Mouse (Mus musculus) kidney, embryonic 16.5 days (tissue): ENCODE data around the gene Rrp8. TPM values are rescaled to one million over a fixed set of nuclear protein-coding genes. Genes with fewer than 3 reads are reported as not detected.
"Not testable (repeated sequence)": the region's sequence is repeated elsewhere in the genome, so short reads cannot be mapped to it uniquely, and the experiment has no call there.

Experiments
- ATAC-seq: fragments of 200-750 bp; cut with Nextera tagmentation; 2 replicates; pipeline ENCODE4 v1.8.0; 2017; ENCODE audit warnings: moderate TSS enrichment; ENCODE audit not compliant: low FRiP score, low TSS enrichment
- H3K27ac ChIP-seq: fragments of 300-500 bp; sonication (generic); 2 replicates; pipeline ENCODE4 v1.5.1; 2014; ENCODE audit warnings: low read length
- H3K27me3 ChIP-seq: fragments of 300-500 bp; sonication (generic); 2 replicates; pipeline ENCODE4 v1.6.1; 2014; ENCODE audit warnings: low read length, control low read depth, mixed read lengths; ENCODE audit not compliant: insufficient read depth
- H3K36me3 ChIP-seq: fragments of 300-500 bp; sonication (generic); 2 replicates; pipeline ENCODE4 v1.6.1; 2014; ENCODE audit warnings: low read length, control low read depth, mixed read lengths; ENCODE audit not compliant: insufficient read depth
- H3K4me1 ChIP-seq: fragments of 300-500 bp; sonication (generic); 2 replicates; pipeline ENCODE4 v1.6.1; 2014; ENCODE audit warnings: low read length, control low read depth, mixed read lengths; ENCODE audit not compliant: insufficient read depth
- H3K4me2 ChIP-seq: fragments of 300-500 bp; sonication (generic); replicated peaks from 2 replicates; pipeline ENCODE4 v1.6.1; 2014; ENCODE audit warnings: low read depth, low read length
- H3K4me3 ChIP-seq: fragments of 300-500 bp; sonication (generic); 2 replicates; pipeline ENCODE4 v1.5.1; 2014; ENCODE audit warnings: mild to moderate bottlenecking, low read length
- H3K9ac ChIP-seq: fragments of 300-500 bp; sonication (generic); replicated peaks from 2 replicates; pipeline ENCODE4 v1.6.1; 2014; ENCODE audit warnings: low read length
- H3K9me3 ChIP-seq: fragments of 300-500 bp; sonication (generic); 2 replicates; pipeline ENCODE4 v1.6.1; 2016; ENCODE audit warnings: low read length, control low read depth
- WGBS: fragments of 180-500 bp; shearing (Covaris S2); extraction: QIAGEN DNeasy Blood & Tissue Kit; methylation state at CpG from one replicate; pipeline ENCODE4 v1.1.7; 2014; 5-methylcytosine and 5-hydroxymethylcytosine counted together
- polyA plus RNA-seq: library from polyadenylated mRNA; unstranded; fragments of >200 nt; fragmentation: Nextera tagmentation; extraction: Ambion mirVana; gene quantifications from 2 replicates; pipeline ENCODE4 v1.2.1, GENCODE M21; 2015

Rrp8 gene
- polyA plus RNA-seq, 1 experiment from 2014 or later = 42.9 TPM

DNA sequence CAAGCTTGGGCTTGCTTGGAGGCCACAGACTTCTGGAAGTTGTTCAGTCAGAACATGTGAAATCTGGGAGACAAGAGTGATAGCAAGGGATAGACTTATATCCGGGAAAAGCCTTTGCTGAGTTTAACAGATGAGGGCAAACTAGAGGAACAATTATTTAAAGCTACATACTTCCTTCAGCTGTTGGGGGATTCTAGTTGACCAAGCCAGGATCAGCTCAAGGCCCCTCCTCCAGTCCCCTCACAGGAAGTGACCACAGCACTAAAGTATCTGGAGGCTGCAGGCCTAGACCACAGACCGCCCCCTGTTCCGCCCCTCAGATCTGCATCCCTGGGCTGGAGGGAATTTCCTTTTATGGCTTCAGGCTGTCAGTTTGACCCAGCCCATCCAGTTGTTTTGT, 1.8 kb upstream of the Rrp8 start:
- H3K4me2 ChIP-seq = peak overlapping the region; percentile 79
- peaks cover 38% of the 10 kb centered on the region for H3K36me3 ChIP-seq
- H3K27me3 ChIP-seq = no peaks in the 10 kb centered on the region
- WGBS = 9% methylated on average over 3 of the region's 3 CpGs
- peaks cover 46% of the 10 kb centered on the region for H3K4me1 ChIP-seq
- peak overlapping the region; percentile 95 for H3K27ac ChIP-seq
- H3K9ac ChIP-seq = peak overlapping the region; percentile 53
- no peaks in the 10 kb centered on the region for H3K9me3 ChIP-seq
- ATAC-seq = peak; percentile 83
- peak overlapping the region; percentile 72 for H3K4me3 ChIP-seq

DNA sequence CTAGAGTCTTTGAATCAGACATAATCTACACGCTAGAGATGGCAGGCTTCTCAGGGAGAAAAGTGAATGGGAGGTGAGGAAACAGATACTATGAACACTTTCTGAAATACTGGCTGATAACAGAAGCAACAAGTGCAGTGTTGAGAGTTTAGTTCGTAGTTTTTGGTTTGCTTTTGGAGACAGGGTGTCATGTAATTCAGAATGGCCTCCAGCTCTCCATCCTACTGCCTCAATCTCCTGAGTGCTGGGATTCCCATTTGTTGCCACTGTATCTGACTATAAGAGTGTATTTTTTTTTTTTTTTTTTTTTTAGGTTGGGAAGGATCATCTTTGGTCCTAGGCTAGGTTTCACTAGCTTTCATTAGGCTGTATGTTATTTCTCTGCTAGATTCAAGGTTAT, 1.1 kb upstream of the Rrp8 start:
- Histone ChIP-seq H3K9me3 (no peaks in the 10 kb centered on the region), H3K27ac (peak overlapping the region; percentile 95), H3K36me3 (peaks cover 45% of the 10 kb centered on the region), H3K4me1 (peaks cover 41% of the 10 kb centered on the region), H3K4me2 (peak overlapping the region; percentile 79), H3K4me3 (peak overlapping the region; percentile 72), H3K9ac (peak overlapping the region; percentile 53; the same call in 1 of the 2 replicates), H3K27me3 (no peaks in the 10 kb centered on the region)
- WGBS = 78% methylated on average over 2 of the region's 2 CpGs
- no peak for ATAC-seq

DNA sequence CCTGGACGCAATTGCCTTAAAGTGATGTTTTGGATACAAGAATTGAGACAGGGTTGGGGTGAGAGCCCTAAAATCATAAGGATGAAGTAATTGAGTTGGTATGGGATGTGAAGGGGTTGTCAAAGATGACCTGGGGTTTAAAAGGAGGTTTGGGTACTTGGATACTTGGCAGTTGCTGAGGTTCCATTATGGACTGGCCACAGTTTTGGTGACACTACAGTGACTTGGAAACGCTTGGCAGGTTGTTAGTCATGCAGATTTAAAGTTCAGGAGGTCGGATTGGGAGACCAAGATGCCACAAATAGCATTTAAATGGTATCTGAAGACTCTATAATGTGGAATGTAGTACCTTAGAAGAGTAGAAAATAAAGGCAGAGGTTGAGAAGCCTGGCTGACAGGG, 463 bp upstream of the Rrp8 start:
- Histone ChIP-seq H3K4me2 (peak overlapping the region; percentile 79), H3K9me3 (no peaks in the 10 kb centered on the region), H3K27me3 (no peaks in the 10 kb centered on the region), H3K4me1 (peaks cover 36% of the 10 kb centered on the region), H3K4me3 (peak overlapping the region; percentile 72), H3K9ac (peak overlapping the region; percentile 85), H3K27ac (peak overlapping the region; percentile 83), H3K36me3 (peaks cover 47% of the 10 kb centered on the region)
- ATAC-seq = no peak
- WGBS = 23% methylated on average over 3 of the region's 3 CpGs

DNA sequence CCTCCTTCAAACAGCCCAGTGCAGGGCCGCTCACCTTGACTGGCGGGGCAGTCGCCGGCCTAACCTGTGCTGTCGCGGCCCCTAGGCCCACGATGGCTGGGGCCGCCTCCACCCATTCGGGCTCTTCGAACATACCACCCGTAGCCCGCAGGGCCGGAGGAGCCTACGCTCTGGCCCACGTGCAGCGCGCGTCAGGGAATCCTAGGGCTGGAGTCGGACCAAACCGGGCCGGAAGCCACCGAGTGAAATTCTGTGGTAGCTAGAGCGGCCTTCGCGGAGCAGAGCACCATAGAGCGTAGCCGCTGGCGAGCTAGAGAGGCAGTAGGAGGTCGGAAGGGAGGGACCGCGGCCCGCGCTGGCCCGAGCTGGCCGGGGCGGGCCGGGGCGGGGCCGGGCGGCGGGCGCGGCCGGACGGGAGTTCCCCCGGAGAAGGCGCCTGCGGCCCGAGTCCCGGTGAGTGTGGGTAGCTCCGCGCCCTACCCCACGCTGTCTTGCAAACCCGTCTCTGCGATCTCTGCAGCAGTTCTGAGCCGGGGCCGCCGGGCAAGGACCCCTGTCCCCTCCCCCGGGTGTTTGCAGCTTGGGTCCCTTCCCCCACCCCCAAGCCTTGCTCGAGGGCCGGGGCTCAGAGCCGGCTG, 802 bp downstream of the Rrp8 start, which contains the start of gene Ilk:
Gene Ilk, plus strand, starts transcription at position 329 of the 638 bp plus-strand sequence.
- H3K27me3 ChIP-seq = no peaks in the 10 kb centered on the region
- H3K9ac ChIP-seq = peak within 1 kb of the TSS; percentile 85
- H3K27ac ChIP-seq = peak within 1 kb of the TSS; percentile 83
- peak within 1 kb of the TSS; percentile 72 for H3K4me3 ChIP-seq
- H3K4me1 ChIP-seq = peaks cover 36% of the 10 kb centered on the region
- peaks cover 48% of the 10 kb centered on the region for H3K36me3 ChIP-seq
- peak within 1 kb of the TSS; percentile 79 for H3K4me2 ChIP-seq
- under 1% methylated on average over 42 of the region's 62 CpGs for WGBS
- no peaks in the 10 kb centered on the region for H3K9me3 ChIP-seq
- ATAC-seq = peak; percentile 98

DNA sequence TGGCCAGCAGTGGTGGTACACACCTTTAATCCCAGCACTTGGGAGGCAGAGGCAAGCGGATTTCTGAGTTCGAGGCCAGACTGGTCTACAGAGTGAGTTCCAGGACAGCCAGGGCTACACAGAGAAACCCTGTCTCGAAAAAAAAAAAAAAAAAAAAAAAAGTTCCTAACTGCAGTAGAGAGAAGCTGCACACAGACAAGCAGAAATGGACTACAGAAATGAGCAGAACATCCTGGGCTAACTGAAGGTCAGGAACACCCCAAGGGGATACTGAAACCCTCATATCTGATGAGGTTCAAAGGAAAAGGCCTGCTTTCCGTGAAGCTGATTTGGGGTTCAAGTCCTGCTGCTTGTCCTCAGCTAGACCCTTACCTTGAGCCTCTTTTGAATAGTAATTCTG, 1.7 kb downstream of the Rrp8 start:
- WGBS = 44% methylated on average over 4 of the region's 4 CpGs
- H3K4me3 ChIP-seq = peak overlapping the region; percentile 72
- not testable (repeated sequence) for ATAC-seq, H3K27me3 ChIP-seq, H3K9me3 ChIP-seq
- H3K4me1 ChIP-seq = peaks cover 36% of the 10 kb centered on the region
- H3K9ac ChIP-seq = peak overlapping the region; percentile 85
- H3K27ac ChIP-seq = peak overlapping the region; percentile 83
- peak overlapping the region; percentile 79 for H3K4me2 ChIP-seq
- H3K36me3 ChIP-seq = peaks cover 46% of the 10 kb centered on the region

DNA sequence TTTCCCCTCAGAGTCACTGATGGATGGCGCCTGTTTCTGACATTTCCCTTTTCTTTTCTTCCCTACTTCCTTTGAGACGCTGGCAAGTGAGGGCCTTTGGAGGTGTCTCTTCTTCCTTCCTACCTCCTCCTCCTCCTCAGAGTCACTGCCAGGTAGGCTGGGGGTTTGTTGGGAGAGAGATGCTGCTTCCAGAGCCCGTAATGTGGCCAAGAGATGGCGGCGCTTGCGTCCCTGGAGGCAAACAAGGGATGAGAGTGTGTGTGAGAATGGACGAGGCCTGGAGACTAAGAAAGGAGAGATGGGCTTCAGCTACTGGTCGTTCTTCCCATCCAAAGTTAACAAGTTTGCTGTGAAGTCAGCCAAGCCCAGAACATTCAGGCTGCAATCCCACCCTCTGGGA, 2.4 kb downstream of the Rrp8 start:
- ATAC-seq = no peak
- WGBS = 80% methylated on average over 8 of the region's 8 CpGs
- H3K36me3 ChIP-seq = peaks cover 41% of the 10 kb centered on the region
- H3K9me3 ChIP-seq = no peaks in the 10 kb centered on the region
- peak overlapping the region; percentile 22 for H3K9ac ChIP-seq
- H3K27me3 ChIP-seq = no peaks in the 10 kb centered on the region
- H3K4me1 ChIP-seq = peaks cover 33% of the 10 kb centered on the region
- peak overlapping the region; percentile 72; the same call in 1 of the 2 replicates for H3K4me3 ChIP-seq
- peak overlapping the region; percentile 79 for H3K4me2 ChIP-seq
- H3K27ac ChIP-seq = no peak overlapping the region

DNA sequence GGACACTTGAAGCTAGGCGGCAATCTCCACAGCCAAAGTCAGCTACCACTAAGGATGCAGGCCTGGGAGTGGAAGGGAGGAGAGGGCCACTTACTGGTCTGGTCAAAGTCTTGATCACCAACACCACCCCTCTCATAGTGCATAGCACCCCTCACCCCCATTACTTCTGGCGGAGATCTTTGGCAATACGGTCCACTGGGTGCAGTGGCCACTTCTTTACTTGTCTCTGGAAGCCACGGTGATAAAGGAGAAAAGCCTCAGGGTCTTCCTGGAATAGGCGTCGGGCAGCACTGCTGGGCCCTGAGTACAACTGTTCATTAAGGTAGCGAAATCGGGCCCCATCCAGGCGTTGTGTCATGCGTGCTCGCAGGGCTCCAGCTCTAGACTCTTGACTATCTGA, 3.3 kb downstream of the Rrp8 start:
- Histone ChIP-seq H3K27me3 (no peaks in the 10 kb centered on the region), H3K27ac (no peak overlapping the region), H3K4me3 (no peak overlapping the region), H3K9me3 (no peaks in the 10 kb centered on the region), H3K4me1 (peaks cover 24% of the 10 kb centered on the region), H3K36me3 (peaks cover 46% of the 10 kb centered on the region), H3K4me2 (no peak overlapping the region), H3K9ac (no peak overlapping the region)
- no peak for ATAC-seq
- WGBS = 96% methylated on average over 11 of the region's 11 CpGs

DNA sequence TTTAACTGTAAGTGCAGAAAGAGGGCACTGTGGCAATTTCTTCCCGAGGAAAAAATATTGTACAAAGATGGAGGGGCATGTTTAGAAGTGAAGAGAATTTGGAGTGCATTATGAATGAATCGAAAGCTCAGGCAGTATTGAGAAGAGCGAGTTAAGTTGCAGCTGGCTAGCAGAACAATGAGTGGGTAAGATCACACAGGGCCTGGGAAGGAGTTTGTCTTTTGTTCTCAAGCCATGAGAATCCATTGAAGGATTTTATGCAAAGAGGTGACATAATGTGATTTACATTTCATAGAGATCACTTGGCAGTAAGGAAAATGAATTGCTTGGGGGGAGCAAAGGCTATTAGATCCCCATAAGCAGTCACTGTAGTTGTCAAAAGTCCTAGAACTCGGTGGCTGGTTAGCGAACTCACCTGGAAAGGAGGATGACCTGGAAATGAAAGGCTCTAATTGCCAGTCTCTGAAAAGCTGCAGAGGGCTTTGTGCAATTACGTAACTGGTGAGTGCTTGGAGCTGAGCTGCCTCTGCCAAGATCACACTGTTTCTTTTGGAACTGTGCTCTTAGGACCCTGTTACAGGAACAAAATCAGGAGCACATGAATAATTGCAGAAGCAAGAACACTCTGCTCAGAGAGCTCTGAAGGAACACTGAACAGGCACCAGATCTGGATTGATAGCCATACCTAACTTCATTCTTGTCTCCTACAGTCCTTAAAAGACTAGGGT, 8.3 kb downstream of the Rrp8 start:
- Histone ChIP-seq H3K9ac (no peak overlapping the region), H3K27ac (no peak overlapping the region), H3K36me3 (peaks cover 42% of the 10 kb centered on the region), H3K4me3 (no peak overlapping the region), H3K27me3 (no peaks in the 10 kb centered on the region), H3K4me1 (no peaks in the 10 kb centered on the region), H3K4me2 (no peak overlapping the region), H3K9me3 (no peaks in the 10 kb centered on the region)
- 79% methylated on average over 6 of the region's 6 CpGs for WGBS
- ATAC-seq = no peak

DNA sequence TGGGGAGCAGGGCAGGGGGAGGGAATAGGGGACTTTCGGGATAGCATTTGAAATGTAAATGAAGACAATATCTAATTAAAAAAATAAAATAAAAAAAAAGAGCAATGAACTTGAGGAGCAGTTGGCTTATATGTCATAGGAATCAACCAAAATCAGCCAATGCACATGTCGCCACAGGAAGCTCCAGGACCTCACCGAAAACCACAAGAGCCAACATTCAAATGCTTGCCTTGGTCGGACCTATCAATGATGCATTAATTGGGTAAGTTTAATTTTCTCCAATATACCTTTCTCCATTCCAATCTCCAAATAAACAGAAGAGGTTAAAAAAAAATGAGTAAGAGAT, 10.2 kb downstream of the Rrp8 start:
- Histone ChIP-seq H3K4me2 (no peak overlapping the region), H3K4me3 (no peak overlapping the region), H3K9me3 (no peaks in the 10 kb centered on the region), H3K36me3 (peaks cover 22% of the 10 kb centered on the region), H3K9ac (no peak overlapping the region), H3K27ac (no peak overlapping the region), H3K4me1 (no peaks in the 10 kb centered on the region), H3K27me3 (no peaks in the 10 kb centered on the region)
- no peak for ATAC-seq
- WGBS = 95% methylated on average over 4 of the region's 4 CpGs
